Mouse (Mus musculus): ENCODE measurements around the gene Ovca2. TPM values are rescaled to one million over a fixed set of nuclear protein-coding genes. Genes with fewer than 3 reads are reported as not detected.

The Ovca2 gene
- total RNA-seq, 2 experiments from 2014 or later = 11.0 to 13.3 TPM

GRCm38 (mm10) chr11:75173095-75173798 lies 5.4 kb downstream of the Ovca2 start:
- intact Hi-C loops (cut with DNase I) = loop anchor here (10.0 kb wide), 1 partner anchor 338 kb away; the partner anchor contains the start of gene Mnt
- peak; percentile 94 to 96 for DNase-seq (ENCODE audit: low spot score in 2 of 2)

GRCm38 (mm10) chr11:75172151-75173094 lies 6.2 kb downstream of the Ovca2 start:
- DNase-seq (ENCODE audit: low spot score in 2 of 2) = peak in 1 of 2 experiments; percentile 84
- intact Hi-C loops (cut with DNase I) = loop anchor here (10.0 kb wide), 1 partner anchor 338 kb away; the partner anchor contains the start of gene Mnt

- DNase-seq (ENCODE audit: low spot score in 2 of 2) = no peak
- intact Hi-C loops (cut with DNase I) = loop anchor here (10.0 kb wide), 1 partner anchor 337 kb away; the partner anchor contains the start of gene Mnt
Observed at GRCm38 (mm10) chr11:75171186-75171865, 7.3 kb downstream of the Ovca2 start.

- peak; percentile 90 for DNase-seq (ENCODE audit: low spot score in 2 of 2)
- intact Hi-C loops (cut with DNase I) = loop anchor here (10.0 kb wide), 1 partner anchor 335 kb away; the partner anchor contains the start of gene Mnt
Observed at GRCm38 (mm10) chr11:75170136-75170751, 8.4 kb downstream of the Ovca2 start.

GRCm38 (mm10) chr11:75169405-75170080 lies 9.1 kb downstream of the Ovca2 start, which contains the start of gene Hic1:
Gene Hic1, minus strand, starts transcription at chr11:75169519.
- DNase-seq (ENCODE audit: low spot score in 2 of 2) = no peak
- intact Hi-C loops (cut with DNase I) = loop anchor here (10.0 kb wide), 1 partner anchor 335 kb away; the partner anchor contains the start of gene Mnt

- DNase-seq (ENCODE audit: low spot score in 2 of 2) = peak; percentile 79 to 83
- intact Hi-C loops (cut with DNase I) = no loop called here
Observed at GRCm38 (mm10) chr11:75168590-75169361, 9.9 kb downstream of the Ovca2 start.

- intact Hi-C loops (cut with DNase I) = loop anchor here (2.0 kb wide), 1 partner anchor 221 kb away; no protein-coding TSS in a partner anchor
- DNase-seq (ENCODE audit: low spot score in 2 of 2) = no peak
Observed at GRCm38 (mm10) chr11:75167643-75168589, 10.7 kb downstream of the Ovca2 start.

- intact Hi-C loops (cut with DNase I) = loop anchor here (2.0 kb wide), 1 partner anchor 220 kb away; no protein-coding TSS in a partner anchor
- DNase-seq (ENCODE audit: low spot score in 2 of 2) = no peak
Observed at GRCm38 (mm10) chr11:75166861-75167642, 11.6 kb downstream of the Ovca2 start.

GRCm38 (mm10) chr11:75166193-75166842 lies 12.3 kb downstream of the Ovca2 start:
- intact Hi-C loops (cut with DNase I) = loop anchor here (2.0 kb wide), 1 partner anchor 220 kb away; no protein-coding TSS in a partner anchor
- DNase-seq (ENCODE audit: low spot score in 2 of 2) = no peak

- intact Hi-C loops (cut with DNase I) = loop anchor here (2.0 kb wide), 2 partner anchors 185 to 219 kb away; no protein-coding TSS in a partner anchor
Observed at GRCm38 (mm10) chr11:75165441-75166192, 13.0 kb downstream of the Ovca2 start.

GRCm38 (mm10) chr11:75164750-75165149 lies 13.9 kb downstream of the Ovca2 start:
- DNase-seq (ENCODE audit: low spot score in 2 of 2) = no peak

More at GRCm38 (mm10) chr11:75165441-75166192, 13.0 kb downstream of the Ovca2 start:
- DNase-seq (ENCODE audit: low spot score in 2 of 2) = peak; percentile 81 to 85

GRCm38 (mm10) chr11:75164051-75164450 lies 14.6 kb downstream of the Ovca2 start:
- DNase-seq (ENCODE audit: low spot score in 2 of 2) = no peak
- intact Hi-C loops (cut with DNase I) = loop anchor here (2.0 kb wide), 1 partner anchor 183 kb away; no protein-coding TSS in a partner anchor

More at GRCm38 (mm10) chr11:75164750-75165149, 13.9 kb downstream of the Ovca2 start:
- intact Hi-C loops (cut with DNase I) = loop anchor here (2.0 kb wide), 1 partner anchor 184 kb away; no protein-coding TSS in a partner anchor

GRCm38 (mm10) chr11:75163379-75163778 lies 15.3 kb downstream of the Ovca2 start:
- DNase-seq (ENCODE audit: low spot score in 2 of 2) = no peak
- intact Hi-C loops (cut with DNase I) = no loop called here

GRCm38 (mm10) chr11:75162591-75163080 lies 16.0 kb downstream of the Ovca2 start:
- intact Hi-C loops (cut with DNase I) = no loop called here
- DNase-seq (ENCODE audit: low spot score in 2 of 2) = no peak
